Mouse (Mus musculus) testis, adult 2 months (tissue): ENCODE data around the gene Vwa5b1. TPM values are rescaled to one million over a fixed set of nuclear protein-coding genes. Genes with fewer than 3 reads are reported as not detected.

Experiments used
- H3K27ac ChIP-seq: fragments of 200-500 bp; 2 replicates; pipeline ENCODE4 v1.5.1; 2012; ENCODE audit warnings: low read depth, low read length; ENCODE audit not compliant: control insufficient read depth, insufficient read depth
- H3K27me3 ChIP-seq: fragments of 200-500 bp; 2 replicates; pipeline ENCODE4 v1.6.1; 2012; ENCODE audit warnings: mild to moderate bottlenecking, low read length, moderate library complexity; ENCODE audit not compliant: control insufficient read depth, insufficient read depth
- H3K36me3 ChIP-seq: fragments of 200-500 bp; 2 replicates; pipeline ENCODE4 v1.6.1; 2012; ENCODE audit warnings: mild to moderate bottlenecking, low read length; ENCODE audit not compliant: control insufficient read depth, insufficient read depth
- H3K4me1 ChIP-seq: fragments of 200-500 bp; 2 replicates; pipeline ENCODE4 v1.6.1; 2012; ENCODE audit warnings: low read length; ENCODE audit not compliant: control insufficient read depth, insufficient read depth
- H3K4me3 ChIP-seq: fragments of 200-500 bp; 2 replicates; pipeline ENCODE4 v1.5.1; 2012; ENCODE audit warnings: low read depth, mild to moderate bottlenecking, low read length, moderate library complexity, mixed read lengths; ENCODE audit not compliant: control insufficient read depth
- CTCF ChIP-seq: fragments of 200-500 bp; IDR thresholded peaks from 2 replicates; pipeline ENCODE4 v1.5.1; 2012; ENCODE audit warnings: low read depth, mild to moderate bottlenecking, inconsistent platforms, low read length, moderate library complexity; ENCODE audit not compliant: control insufficient read depth, insufficient read depth, insufficient replicate concordance
- POLR2A ChIP-seq: fragments of 200-500 bp; IDR thresholded peaks from 2 replicates; pipeline ENCODE4 v1.6.1; 2012; ENCODE audit warnings: low read depth, mild to moderate bottlenecking, inconsistent platforms, low read length, moderate library complexity; ENCODE audit not compliant: control insufficient read depth
- polyA plus RNA-seq: library from polyadenylated mRNA; depleted of rRNA; stranded (reverse); fragments of >200 nt; gene quantifications from 2 replicates; pipeline ENCODE4 v1.2.3, GENCODE M21; 2012

Gene Vwa5b1
- polyA plus RNA-seq, 1 experiment = 24.8 TPM

DNA sequence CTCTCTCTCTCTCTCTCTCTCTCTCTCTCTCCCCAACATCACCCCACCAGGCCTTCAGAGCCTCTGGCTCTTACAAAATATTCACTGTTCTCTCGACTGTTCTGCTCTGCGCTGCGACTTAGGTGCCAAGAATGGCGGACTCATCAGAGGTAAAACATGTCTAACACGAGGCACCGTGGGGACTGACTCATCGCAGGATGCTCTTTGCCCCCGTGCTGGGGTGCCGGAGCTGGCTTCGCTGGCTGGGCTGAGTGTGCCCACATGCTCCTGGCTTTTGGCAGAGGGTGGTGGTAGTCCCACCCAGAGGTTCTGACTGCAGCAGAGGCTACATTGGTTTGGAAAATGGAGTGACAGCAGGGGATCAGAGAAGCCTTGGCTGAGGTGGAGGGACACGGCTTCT, 89.4 kb downstream of the Vwa5b1 start:
- peaks cover 12% of the 10 kb centered on the region for H3K4me1 ChIP-seq
- no peaks in the 10 kb centered on the region for H3K27me3 ChIP-seq
- no peak overlapping the region for H3K4me3 ChIP-seq
- TF ChIP-seq CTCF (no peak), POLR2A (no peak)
- H3K27ac ChIP-seq = no peak overlapping the region
- H3K36me3 ChIP-seq = no peaks in the 10 kb centered on the region

DNA sequence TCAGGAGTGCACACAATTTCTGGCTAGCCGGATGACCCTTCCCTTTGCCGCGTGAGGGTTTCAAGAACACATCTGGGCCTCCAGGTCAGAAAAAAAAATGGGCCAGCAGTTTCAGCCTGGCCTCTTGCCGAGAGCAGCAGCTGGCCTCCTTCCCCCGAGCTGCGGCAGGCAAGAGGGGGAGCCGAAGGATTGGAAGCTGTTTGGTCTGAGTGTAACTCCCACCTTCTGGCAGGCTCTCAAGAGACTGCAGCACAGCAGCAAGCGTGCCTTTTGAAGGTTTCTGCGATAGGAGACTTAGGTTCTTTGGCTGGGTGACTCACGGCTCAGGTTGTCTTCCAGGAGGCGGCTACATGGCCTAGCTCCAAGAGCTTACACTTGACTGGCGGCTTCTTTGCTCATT, 92.5 kb downstream of the Vwa5b1 start:
- Histone ChIP-seq H3K27ac (no peak overlapping the region), H3K4me3 (no peak overlapping the region), H3K27me3 (no peaks in the 10 kb centered on the region), H3K4me1 (peaks cover 9% of the 10 kb centered on the region), H3K36me3 (no peaks in the 10 kb centered on the region)
- no peak for TF ChIP-seq POLR2A

DNA sequence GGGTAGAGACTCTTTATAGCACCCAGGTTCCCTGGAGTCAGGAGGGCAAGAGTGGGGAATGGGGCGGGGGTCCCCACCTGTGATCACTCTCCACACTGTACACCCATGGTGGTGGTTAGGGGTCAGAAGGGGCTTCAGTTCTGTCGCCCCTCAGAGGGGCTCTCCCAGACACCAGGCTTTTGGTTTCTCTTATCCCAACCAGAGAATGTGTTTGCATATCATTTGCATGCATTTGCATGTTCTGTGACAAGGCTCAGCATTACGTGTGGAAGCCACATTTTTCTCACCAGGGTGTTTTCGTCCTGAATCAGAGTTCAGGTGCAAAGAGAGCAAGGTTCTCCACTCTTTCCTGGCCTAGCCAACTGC, 97.6 kb downstream of the Vwa5b1 start:
- no peak overlapping the region for H3K4me3 ChIP-seq
- H3K4me1 ChIP-seq = peaks cover 3% of the 10 kb centered on the region; the same call in 1 of the 2 replicates
- H3K27me3 ChIP-seq = no peaks in the 10 kb centered on the region
- H3K36me3 ChIP-seq = no peaks in the 10 kb centered on the region
- no peak for TF ChIP-seq POLR2A
- no peak for TF ChIP-seq CTCF
- no peak overlapping the region for H3K27ac ChIP-seq

DNA sequence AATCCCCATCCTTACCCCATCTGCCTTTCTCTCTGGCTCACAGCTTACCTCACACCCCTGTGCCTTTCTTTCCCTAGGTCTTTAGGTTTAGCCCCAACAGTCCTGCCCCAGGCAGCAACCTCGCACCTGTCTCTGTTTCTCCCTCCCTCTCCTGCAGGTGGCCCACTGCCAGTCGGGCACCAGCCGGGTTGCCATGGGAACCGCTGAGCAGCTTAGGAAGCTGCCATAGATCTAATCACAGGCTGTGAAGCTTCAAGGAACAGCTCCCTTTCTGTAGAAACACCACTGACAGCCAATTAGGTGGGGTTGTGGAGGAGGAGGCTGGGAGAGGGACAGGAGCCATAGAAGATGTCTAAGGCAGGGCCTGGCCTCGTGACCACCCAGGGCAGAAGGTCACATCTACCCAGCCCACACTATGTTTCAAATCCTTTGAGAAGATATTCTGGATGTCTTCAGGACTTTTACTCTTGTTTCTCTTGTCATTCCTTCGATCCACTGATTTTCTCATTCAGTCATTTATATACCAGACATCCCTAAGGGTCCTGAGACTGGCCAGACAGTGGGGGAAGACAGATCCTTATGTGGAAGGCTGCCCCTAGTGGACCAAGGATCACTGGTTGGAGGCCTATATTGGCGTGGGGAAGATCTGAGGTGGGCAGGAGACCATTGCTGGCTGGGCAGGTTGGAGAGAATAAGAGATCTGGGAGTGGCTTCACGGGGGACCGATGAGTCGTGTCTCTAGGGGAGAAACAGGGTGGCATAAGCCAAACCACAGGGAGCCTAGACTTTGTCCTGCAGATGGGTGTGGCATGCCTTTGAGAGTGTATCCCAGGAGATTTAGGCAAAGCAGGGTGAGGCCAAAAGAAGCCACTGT, 98.2 kb downstream of the Vwa5b1 start:
- H3K27ac ChIP-seq = no peak overlapping the region
- TF ChIP-seq CTCF (no peak), POLR2A (no peak)
- H3K4me1 ChIP-seq = peaks cover 3% of the 10 kb centered on the region; the same call in 1 of the 2 replicates
- H3K36me3 ChIP-seq = no peaks in the 10 kb centered on the region
- H3K4me3 ChIP-seq = no peak overlapping the region
- no peaks in the 10 kb centered on the region for H3K27me3 ChIP-seq

DNA sequence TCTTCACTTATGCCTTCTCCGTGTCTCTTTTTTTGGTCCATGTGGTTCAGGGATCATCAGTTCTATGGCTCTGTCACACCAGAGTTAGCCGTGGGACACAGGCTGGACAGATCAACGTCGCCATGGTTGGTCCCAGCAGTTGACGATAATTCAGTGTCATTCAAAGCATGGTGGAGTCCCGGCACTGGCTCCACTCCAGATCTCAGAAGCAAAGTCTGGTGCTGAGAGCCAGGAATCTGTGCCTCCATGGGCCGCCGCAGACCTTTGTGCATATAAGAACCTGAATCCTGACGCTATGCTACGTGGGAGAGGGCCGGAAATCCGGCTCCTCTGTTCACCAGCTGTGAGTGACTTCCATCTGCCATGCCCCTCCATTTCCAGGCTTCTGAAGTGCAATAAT, 100.1 kb downstream of the Vwa5b1 start:
- H3K27me3 ChIP-seq = no peaks in the 10 kb centered on the region
- no peaks in the 10 kb centered on the region for H3K36me3 ChIP-seq
- H3K4me1 ChIP-seq = peaks cover 3% of the 10 kb centered on the region; the same call in 1 of the 2 replicates
- no peak overlapping the region for H3K4me3 ChIP-seq
- TF ChIP-seq POLR2A (no peak), CTCF (no peak)
- H3K27ac ChIP-seq = no peak overlapping the region

DNA sequence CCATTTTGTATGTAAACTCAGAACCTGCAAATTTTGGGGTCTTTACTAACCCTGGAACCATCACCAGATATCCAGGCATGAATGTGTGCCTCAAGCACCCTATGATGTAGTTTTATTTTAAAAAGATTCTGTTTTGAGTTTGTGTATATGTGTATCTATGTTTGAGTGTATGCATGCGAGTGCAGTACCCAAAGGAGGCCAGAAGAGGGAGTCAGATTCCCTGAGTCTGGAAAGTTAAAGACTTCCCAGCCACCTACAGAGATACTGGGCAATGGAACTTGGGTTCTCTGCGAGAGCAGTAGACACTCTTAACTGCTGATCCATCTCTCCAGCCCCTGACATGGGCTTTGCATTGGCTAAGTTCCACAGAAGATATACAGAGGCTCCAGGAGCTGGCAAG, 101.8 kb downstream of the Vwa5b1 start:
- no peaks in the 10 kb centered on the region for H3K27me3 ChIP-seq
- no peak overlapping the region for H3K27ac ChIP-seq
- H3K36me3 ChIP-seq = no peaks in the 10 kb centered on the region
- no peak for TF ChIP-seq CTCF
- no peak for TF ChIP-seq POLR2A
- no peak overlapping the region for H3K4me3 ChIP-seq
- peaks cover 3% of the 10 kb centered on the region; the same call in 1 of the 2 replicates for H3K4me1 ChIP-seq

DNA sequence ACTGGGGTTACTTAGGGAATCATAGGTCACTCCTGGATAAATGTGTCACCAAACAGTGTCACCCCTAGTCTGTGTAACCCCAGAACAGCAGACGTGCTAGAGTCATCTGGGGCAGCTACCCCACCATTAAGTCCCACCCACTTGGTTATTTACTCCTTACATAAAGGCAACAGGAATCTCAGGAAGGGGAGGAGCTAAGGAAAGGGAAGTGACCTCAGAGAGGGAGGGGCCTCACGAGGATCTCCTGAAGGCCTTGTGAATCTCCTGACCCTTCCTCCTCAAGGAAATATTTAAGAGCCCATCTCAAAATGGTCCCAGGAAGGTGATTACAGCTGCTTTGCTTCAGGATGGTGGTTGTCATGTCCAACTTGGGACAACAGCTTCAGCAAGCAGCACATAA, 103.9 kb downstream of the Vwa5b1 start:
- no peak for TF ChIP-seq POLR2A
- no peak overlapping the region for H3K4me3 ChIP-seq
- no peaks in the 10 kb centered on the region for H3K27me3 ChIP-seq
- H3K36me3 ChIP-seq = no peaks in the 10 kb centered on the region
- no peak overlapping the region for H3K27ac ChIP-seq
- no peaks in the 10 kb centered on the region for H3K4me1 ChIP-seq

DNA sequence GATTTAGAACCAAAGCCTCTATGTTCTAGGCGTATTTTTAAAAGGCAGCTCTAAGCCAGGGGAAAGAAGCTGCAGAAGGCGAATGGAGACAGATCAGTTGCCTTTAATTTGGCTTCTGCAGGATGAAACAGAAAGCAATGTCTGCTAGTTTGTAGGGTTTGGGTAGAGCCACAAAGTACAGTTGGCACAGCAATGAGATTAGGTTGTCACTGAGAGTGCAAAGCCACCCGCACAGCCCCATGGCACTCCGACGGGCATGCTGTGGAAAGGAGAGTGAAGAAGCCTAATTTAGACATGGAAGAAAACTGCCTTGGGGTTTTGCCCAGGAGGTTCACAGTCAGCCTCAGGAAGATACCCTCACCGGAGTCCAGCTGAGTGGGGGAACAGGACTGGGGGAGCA, 105.7 kb downstream of the Vwa5b1 start:
- Histone ChIP-seq H3K27ac (no peak overlapping the region), H3K4me1 (no peaks in the 10 kb centered on the region), H3K27me3 (no peaks in the 10 kb centered on the region), H3K36me3 (no peaks in the 10 kb centered on the region), H3K4me3 (no peak overlapping the region)
- TF ChIP-seq CTCF (no peak), POLR2A (no peak)
